Mouse (Mus musculus): Measurements from ENCODE around the gene Mpp4.

DNA sequence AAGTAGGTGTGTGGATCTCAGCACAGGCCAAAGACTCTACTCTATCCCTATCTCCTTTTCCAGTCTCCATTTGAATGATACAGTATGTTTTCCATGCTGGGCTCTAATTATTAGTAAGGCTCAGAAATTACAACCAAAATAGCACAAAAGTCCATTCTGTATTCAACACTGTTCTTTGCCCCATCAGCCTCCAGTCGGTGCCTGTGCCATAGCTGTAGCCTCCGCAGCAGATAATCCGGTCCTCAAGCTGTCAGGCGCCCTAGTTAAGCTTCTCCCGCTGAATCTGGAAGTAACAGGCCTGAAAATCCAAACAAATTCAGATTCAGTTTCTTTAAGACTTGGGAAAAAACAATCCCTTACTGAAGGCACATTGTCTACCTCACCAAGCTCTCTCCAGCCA lies 729 bp upstream of the Mpp4 start:
- TF ChIP-seq CTCF (IDR thresholded peaks at IDR 0.05; ENCODE audit: low read depth), result no peak
- TF ChIP-seq EP300 (IDR thresholded peaks at IDR 0.05; ENCODE audit: low read depth), result no peak
